Mouse (Mus musculus) hindbrain, embryonic 12.5 days (tissue): ENCODE measurements around the gene Hhipl2. TPM values are rescaled to one million over a fixed set of nuclear protein-coding genes. Genes with fewer than 3 reads are reported as not detected.

Experiments used
- ATAC-seq: fragments of 200-750 bp; cut with Nextera tagmentation; 2 replicates; pipeline ENCODE4 v1.8.0; 2017; ENCODE audit warnings: moderate TSS enrichment; ENCODE audit not compliant: low FRiP score
- H3K27ac ChIP-seq: fragments of 300-500 bp; sonication (generic); 2 replicates; pipeline ENCODE4 v1.5.1; 2016; ENCODE audit warnings: mild to moderate bottlenecking
- H3K27me3 ChIP-seq: fragments of 300-500 bp; sonication (generic); 2 replicates; pipeline ENCODE4 v1.6.1; 2016; ENCODE audit warnings: mild to moderate bottlenecking
- H3K36me3 ChIP-seq: fragments of 300-500 bp; sonication (generic); 2 replicates; pipeline ENCODE4 v1.6.1; 2016; ENCODE audit warnings: mild to moderate bottlenecking
- H3K4me1 ChIP-seq: fragments of 300-500 bp; sonication (generic); 2 replicates; pipeline ENCODE4 v1.6.1; 2016
- H3K4me2 ChIP-seq: fragments of 300-500 bp; sonication (generic); replicated peaks from 2 replicates; pipeline ENCODE4 v1.6.1; 2016; ENCODE audit warnings: mild to moderate bottlenecking
- H3K4me3 ChIP-seq: fragments of 300-500 bp; sonication (generic); 2 replicates; pipeline ENCODE4 v1.5.1; 2016; ENCODE audit warnings: mild to moderate bottlenecking
- H3K9ac ChIP-seq: fragments of 300-500 bp; sonication (generic); 2 replicates; pipeline ENCODE4 v1.6.1; 2016; ENCODE audit warnings: mild to moderate bottlenecking, moderate library complexity
- H3K9me3 ChIP-seq: fragments of 300-500 bp; sonication (generic); replicated peaks from 2 replicates; pipeline ENCODE4 v1.6.1; 2016; ENCODE audit warnings: mild to moderate bottlenecking
- WGBS: fragments of 180-500 bp; shearing (Covaris S2); methylation state at CpG from one replicate; pipeline ENCODE4 v1.1.7; 2016; 5-methylcytosine and 5-hydroxymethylcytosine counted together
- polyA plus RNA-seq: library from polyadenylated mRNA; unstranded; fragments of >200 nt; fragmentation: Nextera tagmentation; extraction: Ambion mirVana; gene quantifications from 2 replicates; pipeline ENCODE4 v1.2.1, GENCODE M21; 2016

Gene Hhipl2
- polyA plus RNA-seq, 1 experiment from 2014 or later: 0.26 TPM

DNA sequence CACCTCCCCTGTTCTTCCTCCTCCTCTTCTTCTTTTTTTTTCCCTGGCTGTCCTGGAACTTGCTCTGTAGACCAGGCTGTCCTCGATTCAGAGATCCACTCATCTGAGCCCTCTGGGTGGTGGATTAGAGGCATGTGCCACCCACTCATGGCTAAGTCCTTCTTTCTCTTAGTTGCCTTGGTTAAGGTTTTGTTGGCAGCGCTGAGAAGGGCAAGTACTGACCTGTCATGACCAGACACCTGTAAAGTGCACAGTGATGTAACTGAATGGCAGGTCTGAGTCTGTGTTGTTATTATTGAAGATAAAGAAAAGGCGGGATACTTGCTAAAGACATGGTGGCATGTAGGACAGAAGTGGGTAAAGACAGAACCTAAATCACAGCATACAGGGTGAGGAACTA, 14.6 kb upstream of the Hhipl2 start:
- Histone ChIP-seq H3K9ac (no peak overlapping the region), H3K27ac (no peak overlapping the region), H3K36me3 (peaks cover 64% of the 10 kb centered on the region), H3K9me3 (no peaks in the 10 kb centered on the region), H3K4me1 (no peaks in the 10 kb centered on the region), H3K27me3 (no peaks in the 10 kb centered on the region), H3K4me3 (no peak overlapping the region), H3K4me2 (no peak overlapping the region)
- ATAC-seq: no peak
- WGBS: 97% methylated on average over 3 of the region's 3 CpGs

DNA sequence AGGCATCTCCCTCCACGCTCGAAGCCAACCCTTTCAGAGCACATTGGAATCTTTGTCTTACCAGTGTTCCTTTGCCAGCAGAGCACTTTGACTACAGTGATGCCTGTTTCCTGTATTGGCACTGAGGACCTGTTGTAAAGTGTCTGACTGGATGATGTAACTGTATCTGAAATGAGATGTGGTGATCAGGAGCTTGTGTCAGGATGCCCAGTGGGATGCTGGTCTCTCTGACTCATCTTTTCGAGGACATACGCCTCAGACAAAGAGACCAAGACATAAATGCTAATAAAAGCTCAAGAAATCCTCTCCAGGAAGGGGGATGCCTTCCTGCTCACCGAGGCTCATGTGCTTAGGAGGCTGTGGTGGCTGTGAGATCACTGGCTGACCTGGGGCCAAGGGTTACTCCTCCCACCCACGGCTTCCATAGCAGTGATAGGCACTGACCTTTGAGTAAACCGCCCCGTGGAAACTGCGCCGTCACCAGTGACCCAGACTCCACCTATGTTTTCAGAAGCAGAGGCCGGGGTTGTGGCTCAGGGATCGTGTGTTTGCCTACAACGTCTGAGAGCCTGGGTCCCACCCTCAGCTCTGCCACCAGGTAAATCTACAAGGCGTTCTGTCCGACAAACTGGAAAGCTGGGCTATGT, 3.8 kb upstream of the Hhipl2 start:
- WGBS: 92% methylated on average over 15 of the region's 15 CpGs
- H3K9ac ChIP-seq: no peak overlapping the region
- ATAC-seq: no peak
- H3K4me3 ChIP-seq: no peak overlapping the region
- no peak overlapping the region for H3K27ac ChIP-seq
- no peaks in the 10 kb centered on the region; the same call in 1 of the 2 replicates for H3K9me3 ChIP-seq
- H3K4me1 ChIP-seq: no peaks in the 10 kb centered on the region
- H3K27me3 ChIP-seq: no peaks in the 10 kb centered on the region
- peaks cover 32% of the 10 kb centered on the region for H3K36me3 ChIP-seq
- no peak overlapping the region for H3K4me2 ChIP-seq

DNA sequence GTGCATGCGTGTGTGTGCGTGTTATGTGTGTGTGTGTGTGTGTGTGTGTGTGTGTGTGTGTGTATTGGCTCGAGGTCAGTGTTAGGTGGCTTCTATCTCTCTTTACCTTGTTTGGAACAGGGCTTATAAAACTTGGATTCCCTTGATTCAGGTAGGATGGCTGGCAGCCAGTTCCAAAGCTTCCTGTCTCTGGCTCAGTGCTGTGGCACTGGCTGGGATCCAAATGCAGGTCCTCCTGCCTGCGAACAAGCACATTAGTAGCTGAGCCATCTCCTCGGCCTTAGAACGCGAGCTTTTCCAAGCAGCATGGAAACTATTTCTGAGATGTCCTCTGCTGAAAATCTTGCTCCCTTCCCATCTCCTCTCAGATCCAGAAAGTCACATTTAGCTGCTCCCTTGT, 1.7 kb downstream of the Hhipl2 start:
- Histone ChIP-seq H3K9ac (no peak overlapping the region), H3K4me3 (no peak overlapping the region), H3K9me3 (no peaks in the 10 kb centered on the region; the same call in 1 of the 2 replicates), H3K36me3 (no peaks in the 10 kb centered on the region), H3K27ac (no peak overlapping the region), H3K4me1 (no peaks in the 10 kb centered on the region), H3K27me3 (no peaks in the 10 kb centered on the region), H3K4me2 (no peak overlapping the region)
- WGBS: 95% methylated on average over 7 of the region's 7 CpGs
- no peak for ATAC-seq

DNA sequence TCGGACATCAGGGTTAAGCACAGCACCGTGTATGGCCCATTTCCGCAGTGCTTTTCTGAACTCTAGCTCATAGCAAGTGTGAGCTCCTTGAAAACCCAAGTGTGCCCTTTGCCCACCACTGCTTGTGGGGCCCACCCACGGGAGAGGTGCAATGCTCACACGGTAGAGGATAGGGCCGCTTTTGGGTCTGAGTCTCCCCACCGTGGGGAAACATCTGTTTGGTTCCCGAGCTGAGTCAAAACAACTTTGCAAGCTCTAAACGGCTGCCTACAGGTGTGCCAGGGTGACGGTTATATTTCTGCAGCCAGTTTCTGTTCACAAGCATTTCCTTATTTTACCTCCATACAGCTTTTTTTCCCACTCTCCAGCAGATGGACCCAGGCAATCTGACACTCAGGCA, 2.3 kb downstream of the Hhipl2 start:
- no peak overlapping the region for H3K4me3 ChIP-seq
- H3K27ac ChIP-seq: no peak overlapping the region
- no peak overlapping the region for H3K9ac ChIP-seq
- ATAC-seq: no peak
- WGBS: 90% methylated on average over 10 of the region's 10 CpGs
- H3K4me2 ChIP-seq: no peak overlapping the region
- H3K36me3 ChIP-seq: no peaks in the 10 kb centered on the region
- no peaks in the 10 kb centered on the region for H3K4me1 ChIP-seq
- H3K27me3 ChIP-seq: no peaks in the 10 kb centered on the region
- H3K9me3 ChIP-seq: no peaks in the 10 kb centered on the region

DNA sequence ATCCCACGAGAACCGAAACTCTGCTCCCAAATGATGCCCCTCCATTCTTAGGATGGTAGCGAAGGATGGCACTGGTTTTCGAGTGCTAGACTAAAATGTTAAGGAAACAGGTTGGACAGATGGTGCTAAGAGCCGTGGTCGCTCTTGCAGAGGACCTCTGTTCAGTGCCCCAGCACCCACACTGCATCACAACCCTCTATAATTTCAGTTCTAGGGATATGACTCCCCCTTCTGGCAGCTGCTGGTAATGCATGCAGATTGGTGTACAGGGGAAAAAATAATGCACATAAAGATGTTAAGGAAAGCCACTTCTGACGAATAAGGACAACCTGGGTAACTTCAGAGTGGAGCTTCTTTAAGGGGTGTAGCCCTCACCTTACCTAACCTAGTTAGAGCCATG, 6.1 kb downstream of the Hhipl2 start:
- Histone ChIP-seq H3K36me3 (no peaks in the 10 kb centered on the region), H3K4me2 (no peak overlapping the region), H3K4me3 (no peak overlapping the region), H3K27ac (no peak overlapping the region), H3K4me1 (no peaks in the 10 kb centered on the region), H3K9me3 (no peaks in the 10 kb centered on the region), H3K27me3 (no peaks in the 10 kb centered on the region), H3K9ac (no peak overlapping the region)
- no peak for ATAC-seq
- WGBS: 96% methylated on average over 7 of the region's 7 CpGs

DNA sequence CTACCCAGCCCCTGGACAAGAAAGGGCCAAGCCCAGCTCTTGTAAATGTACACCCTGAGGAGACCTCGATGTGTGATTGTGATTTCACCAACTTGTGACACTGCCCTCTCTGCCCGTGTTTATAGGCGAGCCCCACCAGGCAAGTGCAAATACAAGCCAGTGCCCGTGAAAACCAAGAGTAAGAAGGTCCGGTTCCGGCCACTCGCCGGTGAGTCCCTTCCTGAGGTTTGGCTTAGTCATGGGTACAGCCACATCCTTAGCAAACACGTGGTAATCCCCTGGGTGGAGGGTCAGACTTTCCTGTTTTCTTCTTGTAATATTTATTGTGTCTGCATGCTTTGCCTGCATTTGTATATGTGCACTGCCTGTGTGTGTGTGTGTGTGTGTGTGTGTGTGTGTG, 16.9 kb downstream of the Hhipl2 start:
- Histone ChIP-seq H3K27ac (no peak overlapping the region), H3K4me3 (no peak overlapping the region), H3K9ac (no peak overlapping the region), H3K4me1 (no peaks in the 10 kb centered on the region), H3K4me2 (no peak overlapping the region), H3K9me3 (no peaks in the 10 kb centered on the region), H3K27me3 (no peaks in the 10 kb centered on the region), H3K36me3 (no peaks in the 10 kb centered on the region)
- WGBS: 91% methylated on average over 9 of the region's 9 CpGs
- ATAC-seq: no peak

DNA sequence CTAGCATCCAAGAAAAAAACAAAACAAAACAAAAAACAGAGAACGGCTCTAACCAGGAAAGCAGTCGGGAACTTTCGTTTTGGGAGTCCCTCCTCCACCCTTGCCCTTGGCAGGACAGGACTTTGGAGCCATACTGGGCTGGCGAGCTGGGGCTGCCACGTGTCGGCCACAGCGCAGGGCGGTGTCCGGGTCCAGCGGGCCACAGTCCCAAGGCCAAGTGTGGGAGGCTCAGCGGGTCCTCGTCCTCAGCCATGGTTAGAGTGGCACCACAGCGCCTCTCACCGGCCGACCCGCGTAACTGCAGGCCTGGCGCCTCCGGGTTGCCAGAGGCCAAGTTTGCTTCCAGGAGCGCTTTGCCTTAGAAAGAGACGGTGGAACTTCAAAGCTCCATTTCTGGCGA, 21.0 kb downstream of the Hhipl2 start:
- 28% methylated on average over 22 of the region's 22 CpGs for WGBS

DNA sequence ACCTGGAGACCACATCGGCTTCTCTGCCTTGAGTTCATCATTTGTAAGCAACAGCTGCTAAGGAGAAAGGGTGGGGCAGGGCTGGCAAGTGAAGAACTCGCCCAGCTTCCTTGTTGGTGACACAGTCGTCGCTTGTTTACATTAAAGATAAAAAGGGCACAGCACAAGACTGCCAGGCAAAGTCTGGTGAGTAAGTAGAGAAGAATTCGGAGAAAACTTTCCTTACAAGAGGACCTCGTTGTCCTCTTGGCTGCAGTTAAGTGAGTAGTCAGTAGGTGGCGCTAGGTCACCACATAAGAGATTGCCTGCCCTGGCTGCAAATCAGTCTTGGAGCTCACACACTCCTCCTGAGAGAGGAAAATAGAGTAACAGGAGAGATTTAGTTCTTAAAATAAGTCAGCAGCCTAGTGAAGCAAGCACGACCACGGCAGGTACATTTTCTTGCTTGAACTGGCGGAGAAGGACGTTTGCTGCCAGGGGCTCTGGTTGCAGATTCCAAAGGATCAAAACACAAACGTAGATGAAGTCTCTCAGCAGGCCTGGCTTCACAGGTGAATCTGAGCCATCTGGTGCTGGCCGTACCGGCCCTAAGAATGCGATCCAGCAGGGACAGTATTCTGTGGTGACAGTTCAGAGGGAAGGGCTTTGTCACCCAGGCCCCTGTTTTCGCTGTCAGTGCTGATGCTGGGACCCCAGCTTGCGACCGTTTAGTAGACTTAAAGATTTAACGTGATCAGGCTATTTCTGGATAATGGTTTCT, 24.2 kb downstream of the Hhipl2 start:
- Histone ChIP-seq H3K27me3 (no peaks in the 10 kb centered on the region), H3K9ac (0 out of 2 replicates have a peak overlapping the region, but pooled peaks have one; percentile 18), H3K4me2 (0 out of 2 replicates have a peak overlapping the region, but pooled peaks have one; percentile 21), H3K4me1 (peaks cover 4% of the 10 kb centered on the region), H3K36me3 (no peaks in the 10 kb centered on the region), H3K27ac (no peak overlapping the region), H3K4me3 (no peak overlapping the region), H3K9me3 (no peaks in the 10 kb centered on the region)
- ATAC-seq: peak; percentile 61
- 29% methylated on average over 19 of the region's 19 CpGs for WGBS

More for the DNA sequence above, 21.0 kb downstream of the Hhipl2 start:
- no peak for ATAC-seq
- Histone ChIP-seq H3K4me3 (no peak overlapping the region), H3K9me3 (no peaks in the 10 kb centered on the region), H3K4me1 (peaks cover 4% of the 10 kb centered on the region), H3K27ac (no peak overlapping the region), H3K27me3 (no peaks in the 10 kb centered on the region), H3K36me3 (no peaks in the 10 kb centered on the region), H3K4me2 (peak overlapping the region; percentile 22; the same call in 1 of the 2 replicates), H3K9ac (no peak overlapping the region)

DNA sequence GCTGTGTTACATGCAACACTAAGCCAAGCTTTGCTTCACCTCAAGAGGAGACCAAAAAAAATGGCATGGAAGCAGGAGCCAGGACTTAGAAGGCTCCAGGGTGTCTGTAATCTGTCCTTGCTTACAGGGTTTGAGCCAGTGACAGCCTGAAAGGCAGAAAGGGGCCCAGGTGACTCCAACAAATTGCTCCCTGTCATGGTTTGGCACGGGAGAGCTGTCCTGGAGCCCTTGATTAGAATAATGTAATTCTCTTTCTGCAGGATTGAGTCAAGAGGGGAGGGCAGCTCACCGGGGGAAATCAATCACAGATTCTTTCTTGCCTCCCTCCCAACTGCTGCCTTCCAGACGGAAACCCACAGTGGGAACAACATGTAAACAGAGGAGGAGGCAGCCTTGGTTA, 35.1 kb downstream of the Hhipl2 start:
- H3K4me2 ChIP-seq: no peak overlapping the region
- 13% methylated on average over 3 of the region's 3 CpGs for WGBS
- H3K4me1 ChIP-seq: 0 out of 2 replicates have a peak, but pooled peaks cover 10% of the 10 kb centered on the region
- 0 out of 2 replicates have a peak, but pooled peaks cover 3% of the 10 kb centered on the region for H3K9me3 ChIP-seq
- H3K27me3 ChIP-seq: no peaks in the 10 kb centered on the region
- H3K9ac ChIP-seq: no peak overlapping the region
- ATAC-seq: peak; percentile 78
- H3K36me3 ChIP-seq: no peaks in the 10 kb centered on the region
- H3K4me3 ChIP-seq: no peak overlapping the region
- H3K27ac ChIP-seq: peak overlapping the region; percentile 66; the same call in 1 of the 2 replicates

Other genes starting within 250 kb of the Hhipl2 start
- gene Disp1, start 196.7 kb upstream of the Hhipl2 start, polyA plus RNA-seq: 15.8 and 20.7 TPM in 2 replicates
- 72.7 and 74.3 TPM in 2 replicates for gene Aida, start 121.6 kb upstream of the Hhipl2 start, polyA plus RNA-seq
- 77.8 and 86.9 TPM in 2 replicates for gene Brox, start 120.9 kb upstream of the Hhipl2 start, polyA plus RNA-seq
- 132 and 149 TPM in 2 replicates for gene Mia3, start 48.7 kb upstream of the Hhipl2 start, polyA plus RNA-seq
- gene Taf1a, start 29.2 kb upstream of the Hhipl2 start, polyA plus RNA-seq: 19.8 and 20.6 TPM in 2 replicates